Mouse (Mus musculus) kidney, embryonic 16.5 days (tissue): ENCODE results near the gene Art1. TPM values are rescaled to one million over a fixed set of nuclear protein-coding genes. Genes with fewer than 3 reads are reported as not detected.

Experiments used
- ATAC-seq: fragments of 200-750 bp; cut with Nextera tagmentation; 2 replicates; pipeline ENCODE4 v1.8.0; 2017; ENCODE audit warnings: moderate TSS enrichment; ENCODE audit not compliant: low FRiP score, low TSS enrichment
- H3K27ac ChIP-seq: fragments of 300-500 bp; sonication (generic); 2 replicates; pipeline ENCODE4 v1.5.1; 2014; ENCODE audit warnings: low read length
- H3K27me3 ChIP-seq: fragments of 300-500 bp; sonication (generic); 2 replicates; pipeline ENCODE4 v1.6.1; 2014; ENCODE audit warnings: low read length, control low read depth, mixed read lengths; ENCODE audit not compliant: insufficient read depth
- H3K36me3 ChIP-seq: fragments of 300-500 bp; sonication (generic); 2 replicates; pipeline ENCODE4 v1.6.1; 2014; ENCODE audit warnings: low read length, control low read depth, mixed read lengths; ENCODE audit not compliant: insufficient read depth
- H3K4me1 ChIP-seq: fragments of 300-500 bp; sonication (generic); 2 replicates; pipeline ENCODE4 v1.6.1; 2014; ENCODE audit warnings: low read length, control low read depth, mixed read lengths; ENCODE audit not compliant: insufficient read depth
- H3K4me2 ChIP-seq: fragments of 300-500 bp; sonication (generic); replicated peaks from 2 replicates; pipeline ENCODE4 v1.6.1; 2014; ENCODE audit warnings: low read depth, low read length
- H3K4me3 ChIP-seq: fragments of 300-500 bp; sonication (generic); 2 replicates; pipeline ENCODE4 v1.5.1; 2014; ENCODE audit warnings: mild to moderate bottlenecking, low read length
- H3K9ac ChIP-seq: fragments of 300-500 bp; sonication (generic); replicated peaks from 2 replicates; pipeline ENCODE4 v1.6.1; 2014; ENCODE audit warnings: low read length
- H3K9me3 ChIP-seq: fragments of 300-500 bp; sonication (generic); 2 replicates; pipeline ENCODE4 v1.6.1; 2016; ENCODE audit warnings: low read length, control low read depth
- WGBS: fragments of 180-500 bp; shearing (Covaris S2); extraction: QIAGEN DNeasy Blood & Tissue Kit; methylation state at CpG from one replicate; pipeline ENCODE4 v1.1.7; 2014; 5-methylcytosine and 5-hydroxymethylcytosine counted together
- polyA plus RNA-seq: library from polyadenylated mRNA; unstranded; fragments of >200 nt; fragmentation: Nextera tagmentation; extraction: Ambion mirVana; gene quantifications from 2 replicates; pipeline ENCODE4 v1.2.1, GENCODE M21; 2015

Art1 gene
- polyA plus RNA-seq, 1 experiment from 2014 or later = 1.2 TPM

GRCm38 (mm10) chr7:102137464-102137863, 35.9 kb downstream of the Art1 start:
- peaks cover 62% of the 10 kb centered on the region for H3K36me3 ChIP-seq
- H3K4me1 ChIP-seq = no peaks in the 10 kb centered on the region
- no peaks in the 10 kb centered on the region for H3K9me3 ChIP-seq
- H3K27me3 ChIP-seq = no peaks in the 10 kb centered on the region
- H3K4me3 ChIP-seq = no peak overlapping the region
- no peak overlapping the region for H3K9ac ChIP-seq
- 89% methylated on average over 1 of the region's 1 CpGs for WGBS
- no peak overlapping the region for H3K27ac ChIP-seq
- no peak for ATAC-seq
- no peak overlapping the region for H3K4me2 ChIP-seq

- WGBS = 93% methylated on average over 5 of the region's 5 CpGs
- Histone ChIP-seq H3K4me2 (no peak overlapping the region), H3K9me3 (no peaks in the 10 kb centered on the region), H3K9ac (no peak overlapping the region), H3K36me3 (peaks cover 62% of the 10 kb centered on the region), H3K27ac (no peak overlapping the region), H3K4me3 (no peak overlapping the region), H3K4me1 (no peaks in the 10 kb centered on the region), H3K27me3 (no peaks in the 10 kb centered on the region)
- ATAC-seq = no peak
These were observed 36.4 kb downstream of the Art1 start for GRCm38 (mm10) chr7:102137898-102138297.

- WGBS = 96% methylated on average over 5 of the region's 5 CpGs
- no peaks in the 10 kb centered on the region for H3K27me3 ChIP-seq
- no peaks in the 10 kb centered on the region for H3K9me3 ChIP-seq
- no peak for ATAC-seq
- no peak overlapping the region for H3K4me3 ChIP-seq
- H3K4me2 ChIP-seq = no peak overlapping the region
- H3K36me3 ChIP-seq = peaks cover 45% of the 10 kb centered on the region
- no peak overlapping the region for H3K9ac ChIP-seq
- no peaks in the 10 kb centered on the region for H3K4me1 ChIP-seq
- no peak overlapping the region for H3K27ac ChIP-seq
These were observed 52.1 kb downstream of the Art1 start for GRCm38 (mm10) chr7:102153691-102154090.

Other genes starting within 250 kb of the Art1 start
- gene Folr2, start 244.5 kb upstream of the Art1 start, polyA plus RNA-seq = 1.3 and 1.9 TPM in 2 replicates
- 76.3 and 77.8 TPM in 2 replicates for gene Anapc15, start 238.0 kb upstream of the Art1 start, polyA plus RNA-seq
- 82.5 and 98.0 TPM in 2 replicates for gene Folr1, start 231.0 kb upstream of the Art1 start, polyA plus RNA-seq
- gene Lamtor1, start 195.8 kb upstream of the Art1 start, polyA plus RNA-seq = 174 and 183 TPM in 2 replicates
- 0.33 and 0.59 TPM in 2 replicates for gene Tomt, start 195.4 kb upstream of the Art1 start, polyA plus RNA-seq
- 10.8 and 13.9 TPM in 2 replicates for gene Lrrc51, start 167.8 kb upstream of the Art1 start, polyA plus RNA-seq
- 72.1 and 75.6 TPM in 2 replicates for gene Numa1, start 167.6 kb upstream of the Art1 start, polyA plus RNA-seq
- 3.0 and 3.3 TPM in 2 replicates for gene Il18bp, start 83.1 kb upstream of the Art1 start, polyA plus RNA-seq
- gene Rnf121, start 36.3 kb upstream of the Art1 start, polyA plus RNA-seq = 32.7 and 34.1 TPM in 2 replicates
- 34.4 and 37.5 TPM in 2 replicates for gene Xndc1, start 36.2 kb upstream of the Art1 start, polyA plus RNA-seq
- gene Xntrpc, start 36.0 kb upstream of the Art1 start, polyA plus RNA-seq = 0.99 and 1.4 TPM in 2 replicates
- gene Trpc2, start 18.6 kb upstream of the Art1 start, polyA plus RNA-seq = 0.09 TPM in 1 of 2 replicates, not detected in the other
- 2.2 and 2.4 TPM in 2 replicates for gene Art5, start 7.7 kb downstream of the Art1 start, polyA plus RNA-seq
- not detected in 2 replicates for gene Chrna10, start 15.1 kb downstream of the Art1 start, polyA plus RNA-seq
- gene Nup98, start 108.4 kb downstream of the Art1 start, polyA plus RNA-seq = 36.4 and 39.6 TPM in 2 replicates
- gene Pgap2, start 108.5 kb downstream of the Art1 start, polyA plus RNA-seq = 82.9 and 84.7 TPM in 2 replicates
- 61.2 and 64.9 TPM in 2 replicates for gene Rhog, start 154.3 kb downstream of the Art1 start, polyA plus RNA-seq
- gene Stim1, start 166.1 kb downstream of the Art1 start, polyA plus RNA-seq = 14.8 and 17.0 TPM in 2 replicates